Mouse (Mus musculus): ENCODE results near the gene Hoxc10.

Gene Hoxc10

DNA sequence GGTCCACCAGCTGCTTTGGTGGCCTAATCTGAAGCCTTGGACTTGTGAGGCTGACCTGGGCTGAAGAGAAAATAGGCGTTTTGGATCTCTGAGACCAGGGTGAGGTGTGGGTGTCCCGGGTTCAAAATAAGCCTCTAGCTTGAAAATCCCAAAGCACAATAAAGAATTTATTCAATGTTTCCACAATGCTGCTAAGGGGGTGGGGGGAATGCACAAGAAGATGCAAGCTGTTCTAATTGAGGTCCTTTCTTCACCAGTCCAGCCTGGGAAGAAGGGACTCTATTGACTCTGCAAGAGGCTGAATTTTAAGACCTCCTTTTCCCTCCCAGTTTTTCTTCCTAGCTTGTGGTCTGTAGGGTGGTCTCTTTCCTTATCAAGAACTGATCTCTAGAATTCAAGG, 15.7 kb upstream of the Hoxc10 start:
- H3K4me1 ChIP-seq (replicated peaks; ENCODE audit: low read depth, low read length), result peaks cover 46% of the 10 kb centered on the region
- H3K4me3 ChIP-seq (replicated peaks; ENCODE audit: low read length), result no peak overlapping the region
- TF ChIP-seq POU5F1 (IDR thresholded peaks at IDR 0.05; ENCODE audit: borderline replicate concordance, low read length), result no peak
- TF ChIP-seq CTCF (conservative IDR thresholded peaks at IDR 0.05; ENCODE audit: low read length), result no peak
- TF ChIP-seq NANOG (IDR thresholded peaks at IDR 0.05; ENCODE audit: borderline replicate concordance, low read length), result no peak
- peaks cover 5% of the 10 kb centered on the region; the same call in 1 of the 2 replicates for H3K9me3 ChIP-seq (ENCODE audit: low read length)
- H3K27me3 ChIP-seq (ENCODE audit: insufficient read depth, low read length), result peaks cover 98% of the 10 kb centered on the region
- no peaks in the 10 kb centered on the region for H3K36me3 ChIP-seq (ENCODE audit: insufficient read depth, low read length)

DNA sequence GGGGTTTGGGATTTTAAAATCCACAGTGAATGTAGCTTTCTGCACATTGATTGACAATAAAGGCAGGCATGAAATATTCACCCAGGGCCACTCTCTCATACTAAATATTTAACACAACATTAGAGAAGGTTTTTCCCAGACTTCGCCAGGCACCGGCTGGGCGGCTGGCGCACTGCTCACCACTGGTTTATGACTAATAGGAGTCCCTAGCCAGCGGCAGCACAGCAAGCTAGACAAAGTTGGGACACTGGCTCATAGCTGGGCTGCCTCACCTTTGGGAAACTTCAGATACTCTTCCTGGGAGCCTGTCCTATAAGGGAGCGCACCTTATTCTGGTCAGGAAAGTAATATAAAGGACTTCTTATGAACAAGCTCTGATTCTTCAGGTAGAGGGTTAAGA, 13.0 kb upstream of the Hoxc10 start:
- Histone ChIP-seq H3K4me1 (replicated peaks; ENCODE audit: low read depth, low read length) (peaks cover 48% of the 10 kb centered on the region), H3K27me3 (ENCODE audit: insufficient read depth, low read length) (peaks cover 98% of the 10 kb centered on the region), H3K4me3 (replicated peaks; ENCODE audit: low read length) (no peak overlapping the region), H3K36me3 (ENCODE audit: insufficient read depth, low read length) (no peaks in the 10 kb centered on the region), H3K9me3 (ENCODE audit: low read length) (peaks cover 5% of the 10 kb centered on the region; the same call in 1 of the 2 replicates)
- no peak for TF ChIP-seq POU5F1 (IDR thresholded peaks at IDR 0.05; ENCODE audit: borderline replicate concordance, low read length)
- TF ChIP-seq NANOG (IDR thresholded peaks at IDR 0.05; ENCODE audit: borderline replicate concordance, low read length), result no peak
- TF ChIP-seq CTCF (conservative IDR thresholded peaks at IDR 0.05; ENCODE audit: low read length), result no peak

DNA sequence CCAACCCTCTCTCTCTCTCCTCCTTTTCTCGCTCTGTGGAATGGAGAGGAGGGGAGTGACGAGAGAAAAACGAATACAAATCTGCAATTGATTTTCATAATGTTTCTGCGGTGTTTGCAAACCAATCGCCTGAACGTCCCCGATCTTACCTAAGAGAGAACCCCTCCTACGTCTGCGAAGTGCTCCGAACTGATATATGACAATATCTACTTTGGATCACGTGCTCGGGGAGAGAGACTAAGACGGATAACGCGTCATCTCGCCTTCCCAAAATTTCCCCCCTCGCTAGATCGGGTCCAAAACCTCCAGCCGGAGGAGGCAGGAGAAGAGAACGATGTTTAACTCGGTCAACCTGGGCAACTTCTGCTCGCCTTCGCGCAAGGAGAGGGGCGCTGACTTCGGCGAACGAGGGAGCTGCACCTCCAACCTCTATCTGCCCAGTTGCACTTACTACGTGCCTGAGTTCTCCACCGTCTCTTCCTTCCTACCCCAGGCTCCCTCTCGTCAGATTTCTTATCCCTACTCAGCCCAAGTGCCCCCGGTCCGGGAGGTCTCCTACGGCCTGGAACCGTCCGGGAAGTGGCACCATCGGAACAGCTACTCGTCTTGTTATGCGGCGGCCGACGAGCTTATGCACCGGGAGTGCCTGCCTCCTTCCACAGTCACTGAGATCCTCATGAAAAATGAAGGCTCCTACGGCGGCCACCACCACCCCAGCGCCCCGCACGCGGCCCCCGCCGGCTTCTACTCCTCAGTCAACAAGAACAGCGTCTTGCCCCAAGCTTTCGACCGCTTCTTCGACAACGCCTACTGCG, 12.2 kb upstream of the Hoxc10 start, which contains the start of gene Hoxc11:
TSS of gene Hoxc11 (plus strand) at position 236 of the 815 bp plus-strand sequence.
- TF ChIP-seq NANOG (IDR thresholded peaks at IDR 0.05; ENCODE audit: borderline replicate concordance, low read length) (no peak), POU5F1 (IDR thresholded peaks at IDR 0.05; ENCODE audit: borderline replicate concordance, low read length) (no peak)
- peaks cover 5% of the 10 kb centered on the region; the same call in 1 of the 2 replicates for H3K9me3 ChIP-seq (ENCODE audit: low read length)
- peak within 1 kb of the TSS; percentile 58 for H3K4me3 ChIP-seq (replicated peaks; ENCODE audit: low read length)
- no peaks in the 10 kb centered on the region for H3K36me3 ChIP-seq (ENCODE audit: insufficient read depth, low read length)
- H3K4me1 ChIP-seq (replicated peaks; ENCODE audit: low read depth, low read length), result peaks cover 48% of the 10 kb centered on the region
- H3K27me3 ChIP-seq (ENCODE audit: insufficient read depth, low read length), result peaks cover 96% of the 10 kb centered on the region

DNA sequence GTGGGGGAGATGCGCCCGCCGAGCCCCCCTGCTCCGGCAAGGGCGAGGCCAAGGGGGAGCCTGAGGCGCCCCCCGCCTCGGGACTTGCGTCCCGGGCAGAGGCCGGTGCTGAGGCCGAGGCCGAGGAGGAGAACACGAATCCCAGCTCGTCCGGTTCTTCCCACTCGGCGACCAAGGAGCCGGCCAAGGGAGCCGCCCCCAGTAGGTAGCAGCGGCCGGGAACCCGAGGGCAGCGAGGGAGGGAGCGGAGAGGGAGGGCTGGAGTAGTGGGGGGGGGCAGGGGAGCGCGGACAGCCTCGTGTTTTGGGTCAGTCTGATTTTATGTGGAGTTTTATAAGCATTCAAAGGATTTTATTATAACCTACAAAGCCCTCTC, 11.6 kb upstream of the Hoxc10 start:
- no peaks in the 10 kb centered on the region for H3K36me3 ChIP-seq (ENCODE audit: insufficient read depth, low read length)
- H3K4me1 ChIP-seq (replicated peaks; ENCODE audit: low read depth, low read length), result peaks cover 50% of the 10 kb centered on the region
- peaks cover 96% of the 10 kb centered on the region for H3K27me3 ChIP-seq (ENCODE audit: insufficient read depth, low read length)
- H3K9me3 ChIP-seq (ENCODE audit: low read length), result peaks cover 5% of the 10 kb centered on the region; the same call in 1 of the 2 replicates
- TF ChIP-seq CTCF (conservative IDR thresholded peaks at IDR 0.05; ENCODE audit: low read length), result no peak
- no peak for TF ChIP-seq NANOG (IDR thresholded peaks at IDR 0.05; ENCODE audit: borderline replicate concordance, low read length)
- no peak for TF ChIP-seq POU5F1 (IDR thresholded peaks at IDR 0.05; ENCODE audit: borderline replicate concordance, low read length)
- H3K4me3 ChIP-seq (replicated peaks; ENCODE audit: low read length), result peak overlapping the region; percentile 58

DNA sequence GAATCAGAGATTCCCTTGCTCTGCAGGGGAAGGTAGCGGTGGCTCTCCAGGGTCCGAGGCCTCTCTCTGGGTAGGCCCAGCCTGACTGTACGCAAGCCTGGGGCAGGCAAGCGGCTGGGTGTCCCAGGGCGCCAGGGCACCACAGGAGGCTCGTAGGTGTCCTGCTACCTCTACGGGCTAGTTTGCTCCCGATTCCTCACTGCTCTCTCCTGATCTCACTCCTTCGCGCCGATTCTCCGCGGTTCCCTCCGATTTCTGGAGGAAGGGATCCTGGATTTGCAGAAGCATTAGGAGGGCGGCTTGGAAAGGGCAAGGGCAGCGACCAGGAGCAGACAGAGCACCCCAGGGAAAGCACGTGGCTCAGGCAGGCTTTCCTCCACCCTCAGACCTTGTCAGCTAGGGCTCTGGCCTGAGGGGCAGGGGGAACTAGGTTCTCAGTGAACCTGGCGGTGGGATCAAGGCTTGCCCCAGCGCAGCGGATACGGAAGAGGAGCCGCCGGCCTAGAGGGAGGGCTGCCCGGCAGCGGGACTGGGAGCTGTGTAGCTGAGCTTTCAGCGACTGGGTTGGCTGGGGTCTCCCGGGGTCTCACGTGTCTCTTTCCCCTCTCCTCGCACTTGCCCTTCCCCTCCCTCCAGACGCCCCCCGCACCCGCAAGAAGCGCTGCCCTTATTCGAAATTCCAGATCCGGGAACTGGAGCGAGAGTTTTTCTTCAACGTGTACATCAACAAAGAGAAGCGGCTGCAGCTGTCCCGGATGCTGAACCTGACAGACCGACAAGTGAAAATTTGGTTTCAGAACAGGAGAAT, 10.6 kb upstream of the Hoxc10 start:
- peaks cover 1% of the 10 kb centered on the region; the same call in 1 of the 2 replicates for H3K9me3 ChIP-seq (ENCODE audit: low read length)
- peaks cover 51% of the 10 kb centered on the region for H3K4me1 ChIP-seq (replicated peaks; ENCODE audit: low read depth, low read length)
- no peaks in the 10 kb centered on the region for H3K36me3 ChIP-seq (ENCODE audit: insufficient read depth, low read length)
- no peak for TF ChIP-seq CTCF (conservative IDR thresholded peaks at IDR 0.05; ENCODE audit: low read length)
- 0 out of 2 replicates have a peak, but pooled peaks have one; percentile 2 for TF ChIP-seq POU5F1 (IDR thresholded peaks at IDR 0.05; ENCODE audit: borderline replicate concordance, low read length)
- peaks cover 97% of the 10 kb centered on the region for H3K27me3 ChIP-seq (ENCODE audit: insufficient read depth, low read length)
- peak overlapping the region; percentile 63 for H3K4me3 ChIP-seq (replicated peaks; ENCODE audit: low read length)

DNA sequence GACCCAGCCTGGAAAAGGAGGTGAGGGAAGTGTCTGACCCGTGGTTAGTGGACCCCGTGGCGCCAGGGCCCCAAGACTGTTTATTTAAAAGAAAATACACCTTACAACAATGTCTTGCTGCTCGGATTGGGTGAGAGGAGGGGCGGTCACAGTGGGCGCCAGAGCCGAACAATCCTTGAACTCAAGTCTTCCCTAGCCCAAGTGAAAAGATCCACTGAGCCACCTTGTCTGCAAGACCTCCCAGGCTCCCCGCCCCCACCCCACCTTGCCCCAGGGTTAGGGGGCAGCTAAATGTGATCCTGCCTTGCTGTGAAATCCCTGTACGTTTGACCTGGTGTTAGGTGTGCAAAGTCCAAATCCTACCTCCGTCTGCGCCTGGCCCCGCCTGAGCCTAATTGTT, 9.7 kb upstream of the Hoxc10 start:
- TF ChIP-seq POU5F1 (IDR thresholded peaks at IDR 0.05; ENCODE audit: borderline replicate concordance, low read length) (no peak), NANOG (IDR thresholded peaks at IDR 0.05; ENCODE audit: borderline replicate concordance, low read length) (no peak), CTCF (conservative IDR thresholded peaks at IDR 0.05; ENCODE audit: low read length) (no peak)
- Histone ChIP-seq H3K9me3 (ENCODE audit: low read length) (no peaks in the 10 kb centered on the region), H3K27me3 (ENCODE audit: insufficient read depth, low read length) (peaks cover 96% of the 10 kb centered on the region), H3K4me1 (replicated peaks; ENCODE audit: low read depth, low read length) (peaks cover 54% of the 10 kb centered on the region), H3K4me3 (replicated peaks; ENCODE audit: low read length) (no peak overlapping the region), H3K36me3 (ENCODE audit: insufficient read depth, low read length) (no peaks in the 10 kb centered on the region)

DNA sequence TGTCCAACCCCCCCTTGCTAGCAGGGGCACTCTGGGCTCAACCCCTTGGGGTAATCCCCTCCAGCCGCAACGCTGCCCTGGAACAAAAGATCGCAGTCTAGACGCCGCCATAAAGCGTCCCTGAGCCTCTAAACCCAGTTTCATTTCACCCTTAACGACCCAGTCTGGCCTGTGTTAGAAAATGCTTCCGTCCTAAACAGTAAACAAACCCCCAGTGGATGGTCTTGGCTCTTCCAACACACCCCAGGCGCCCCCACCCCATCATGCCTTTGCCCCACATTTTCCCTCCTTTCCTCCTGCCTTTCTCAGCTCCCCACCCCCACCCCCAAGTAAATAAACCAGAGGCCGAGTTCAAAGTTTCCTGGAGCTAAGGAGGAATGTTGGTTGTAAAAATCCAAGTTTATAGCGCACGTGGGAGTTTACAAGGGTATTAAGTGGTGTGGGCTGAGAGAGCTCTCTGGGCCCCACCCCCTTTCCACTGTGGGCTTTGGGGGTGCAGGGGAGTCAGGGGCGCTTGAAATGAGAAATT, 6.9 kb upstream of the Hoxc10 start:
- Histone ChIP-seq H3K27me3 (ENCODE audit: insufficient read depth, low read length) (peaks cover 94% of the 10 kb centered on the region), H3K9me3 (ENCODE audit: low read length) (no peaks in the 10 kb centered on the region), H3K36me3 (ENCODE audit: insufficient read depth, low read length) (no peaks in the 10 kb centered on the region), H3K4me3 (replicated peaks; ENCODE audit: low read length) (0 out of 2 replicates have a peak overlapping the region, but pooled peaks have one; percentile 17), H3K4me1 (replicated peaks; ENCODE audit: low read depth, low read length) (peaks cover 54% of the 10 kb centered on the region)
- TF ChIP-seq NANOG (IDR thresholded peaks at IDR 0.05; ENCODE audit: borderline replicate concordance, low read length), result no peak
- TF ChIP-seq CTCF (conservative IDR thresholded peaks at IDR 0.05; ENCODE audit: low read length), result no peak
- TF ChIP-seq POU5F1 (IDR thresholded peaks at IDR 0.05; ENCODE audit: borderline replicate concordance, low read length), result no peak

DNA sequence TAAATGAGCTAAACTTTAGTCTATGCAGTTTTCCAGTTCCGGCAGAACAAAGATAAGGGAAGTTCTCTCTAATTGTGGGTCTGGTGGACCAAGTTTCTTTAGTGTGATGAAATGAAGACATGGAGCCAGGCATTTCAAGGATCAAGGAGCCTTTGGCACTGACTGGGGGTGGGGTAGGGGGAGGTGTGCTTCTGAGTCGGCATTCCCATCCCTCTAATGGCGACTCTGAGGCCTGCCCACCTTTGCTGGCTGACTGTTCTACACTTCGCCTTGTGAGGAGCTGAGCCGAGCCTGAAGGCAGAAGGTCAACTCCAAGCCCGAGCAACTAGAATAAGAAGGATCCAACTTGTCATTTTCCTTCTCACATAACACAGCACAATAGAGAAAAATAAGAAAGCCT, 4.9 kb upstream of the Hoxc10 start:
- no peak for TF ChIP-seq POU5F1 (IDR thresholded peaks at IDR 0.05; ENCODE audit: borderline replicate concordance, low read length)
- TF ChIP-seq CTCF (conservative IDR thresholded peaks at IDR 0.05; ENCODE audit: low read length), result no peak
- no peak for TF ChIP-seq NANOG (IDR thresholded peaks at IDR 0.05; ENCODE audit: borderline replicate concordance, low read length)
- Histone ChIP-seq H3K36me3 (ENCODE audit: insufficient read depth, low read length) (no peaks in the 10 kb centered on the region), H3K9me3 (ENCODE audit: low read length) (no peaks in the 10 kb centered on the region), H3K4me1 (replicated peaks; ENCODE audit: low read depth, low read length) (peaks cover 54% of the 10 kb centered on the region), H3K4me3 (replicated peaks; ENCODE audit: low read length) (no peak overlapping the region), H3K27me3 (ENCODE audit: insufficient read depth, low read length) (peaks cover 94% of the 10 kb centered on the region)
